Mouse (Mus musculus) forebrain, embryonic 10.5 days (tissue): ENCODE data around the gene Mettl7a1. TPM values are rescaled to one million over a fixed set of nuclear protein-coding genes. Genes with fewer than 3 reads are reported as not detected.
"Not testable (repeated sequence)": the region's sequence is repeated elsewhere in the genome, so short reads cannot be mapped to it uniquely, and the experiment has no call there.

Experiments
- DNase-seq: peaks from one replicate; pipeline ENCODE4 v3.0.0-alpha.2; 2017; ENCODE audit warnings: low spot score; ENCODE audit errors: extremely low spot score
- H3K27ac ChIP-seq: fragments of 300-500 bp; sonication (generic); 2 replicates; pipeline ENCODE4 v1.5.1; 2016; ENCODE audit warnings: mild to moderate bottlenecking
- H3K27me3 ChIP-seq: fragments of 300-500 bp; sonication (generic); 2 replicates; pipeline ENCODE4 v1.6.1; 2016; ENCODE audit warnings: mild to moderate bottlenecking; ENCODE audit not compliant: poor library complexity, severe bottlenecking
- H3K36me3 ChIP-seq: fragments of 300-500 bp; sonication (generic); replicated peaks from 2 replicates; pipeline ENCODE4 v1.6.1; 2016; ENCODE audit warnings: mild to moderate bottlenecking, moderate library complexity
- H3K4me1 ChIP-seq: fragments of 300-500 bp; sonication (generic); 2 replicates; pipeline ENCODE4 v1.6.1; 2016
- H3K4me3 ChIP-seq: fragments of 300-500 bp; sonication (generic); 2 replicates; pipeline ENCODE4 v1.5.1; 2016; ENCODE audit warnings: mild to moderate bottlenecking, moderate library complexity
- H3K9me3 ChIP-seq: fragments of 300-500 bp; sonication (generic); 2 replicates; pipeline ENCODE4 v1.6.1; 2016; ENCODE audit warnings: mild to moderate bottlenecking, moderate library complexity
- WGBS: fragments of 180-500 bp; shearing (Covaris S2); methylation state at CpG from one replicate; pipeline ENCODE4 v1.1.7; 2016; 5-methylcytosine and 5-hydroxymethylcytosine counted together
- polyA plus RNA-seq: library from polyadenylated mRNA; unstranded; fragments of >200 nt; fragmentation: Nextera tagmentation; extraction: Ambion mirVana; gene quantifications from 2 replicates; pipeline ENCODE4 v1.2.1, GENCODE M21; 2016

The Mettl7a1 gene
- polyA plus RNA-seq, 1 experiment from 2014 or later: 3.8 TPM

GRCm38 (mm10) chr15:100334629-100335028 is 30.7 kb downstream of the Mettl7a1 start, which contains the start of gene Mettl7a3:
Gene Mettl7a3 (plus strand): TSS chr15:100334929.
- Histone ChIP-seq H3K36me3 (no peaks in the 10 kb centered on the region), H3K9me3 (no peaks in the 10 kb centered on the region), H3K27ac (no peak within 1 kb of the TSS), H3K27me3 (no peaks in the 10 kb centered on the region), H3K4me3 (no peak within 1 kb of the TSS), H3K4me1 (no peaks in the 10 kb centered on the region)
- no peak for DNase-seq
- WGBS: 92% methylated on average over 10 of the region's 10 CpGs

- H3K4me3 ChIP-seq, H3K36me3 ChIP-seq, H3K9me3 ChIP-seq, H3K27me3 ChIP-seq, DNase-seq, H3K27ac ChIP-seq, H3K4me1 ChIP-seq: not testable (repeated sequence)
Measured at GRCm38 (mm10) chr15:100337328-100337727, 33.4 kb downstream of the Mettl7a1 start.

DNA sequence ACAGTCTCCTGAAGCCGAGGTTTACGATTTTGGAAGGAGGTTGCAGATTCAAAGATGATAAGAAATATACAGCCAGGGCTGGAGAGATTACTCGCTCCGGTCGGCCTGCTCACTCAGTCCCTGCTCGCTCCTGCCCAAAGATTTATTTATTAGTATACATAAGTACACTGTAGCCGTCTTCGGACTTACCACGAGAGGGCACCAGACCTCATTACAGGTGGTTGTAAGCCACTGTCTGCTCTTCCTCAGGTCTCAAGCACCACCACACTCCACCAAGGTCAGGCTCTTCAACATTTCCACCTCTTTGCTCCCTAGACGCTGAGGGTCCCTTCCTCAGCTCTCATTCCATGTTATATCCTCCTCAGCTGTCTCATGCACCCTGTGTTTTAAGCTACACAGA is 33.9 kb downstream of the Mettl7a1 start:
- not testable (repeated sequence) for H3K27ac ChIP-seq, H3K4me1 ChIP-seq, DNase-seq, H3K36me3 ChIP-seq, H3K9me3 ChIP-seq, H3K27me3 ChIP-seq, H3K4me3 ChIP-seq
- 47% methylated on average over 10 of the region's 10 CpGs for WGBS

DNA sequence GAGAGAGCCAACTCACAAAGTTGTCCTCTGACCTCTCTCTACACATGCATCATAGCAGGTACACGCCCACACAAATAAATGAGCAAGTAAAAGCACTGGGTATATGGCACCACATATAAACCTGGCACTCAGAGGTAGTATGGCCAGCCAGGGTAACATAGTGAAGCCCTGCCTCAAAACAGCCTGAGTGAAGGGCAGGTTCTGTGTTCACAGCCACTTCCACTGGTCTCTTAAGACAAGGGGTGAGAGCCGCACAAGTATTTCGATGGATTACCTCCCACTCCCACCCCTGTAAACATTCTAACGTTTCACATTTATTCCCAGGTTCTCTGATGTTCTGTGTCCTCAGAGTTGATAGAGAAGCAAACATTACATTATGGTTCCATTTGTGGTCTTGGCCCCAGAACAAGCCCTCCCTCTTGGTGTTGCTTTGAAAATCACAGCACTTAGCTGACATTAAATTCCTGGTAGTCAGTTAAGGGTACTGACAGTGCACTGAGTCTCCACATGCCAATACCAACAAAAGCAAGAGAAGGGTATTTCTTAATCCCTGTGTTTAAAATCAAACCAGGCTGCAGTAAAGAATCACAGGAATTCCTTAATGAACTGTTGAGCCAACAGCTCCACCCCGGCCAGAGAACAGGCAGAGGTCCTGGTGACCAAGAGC is 37.5 kb downstream of the Mettl7a1 start:
- WGBS: 84% methylated on average over 5 of the region's 5 CpGs
- H3K36me3 ChIP-seq, H3K27ac ChIP-seq, DNase-seq, H3K27me3 ChIP-seq, H3K9me3 ChIP-seq, H3K4me1 ChIP-seq, H3K4me3 ChIP-seq: not testable (repeated sequence)

DNA sequence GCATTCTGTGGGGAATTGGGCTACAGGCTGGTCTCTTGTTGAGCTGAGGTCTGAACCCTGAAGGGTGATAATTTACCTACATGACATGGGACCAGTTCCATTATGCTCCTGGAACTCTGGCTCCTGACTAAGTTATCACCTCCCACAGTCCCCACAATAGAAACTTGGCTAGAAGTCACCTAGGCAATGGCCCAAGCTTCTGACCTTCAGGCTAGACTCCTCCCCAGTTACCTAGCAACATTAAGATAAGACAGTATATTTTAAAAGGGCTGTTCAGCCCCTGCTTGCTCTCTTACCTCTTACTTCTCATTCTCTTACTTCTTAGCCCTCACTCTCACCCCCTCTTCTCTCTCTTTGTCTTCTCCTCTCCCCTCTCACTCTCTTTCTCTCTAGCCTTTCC is 41.5 kb downstream of the Mettl7a1 start:
- no peak for DNase-seq
- Histone ChIP-seq H3K4me3 (no peak overlapping the region), H3K27me3 (no peaks in the 10 kb centered on the region), H3K36me3 (no peaks in the 10 kb centered on the region), H3K4me1 (peaks cover 9% of the 10 kb centered on the region), H3K9me3 (peaks cover 5% of the 10 kb centered on the region; the same call in 1 of the 2 replicates), H3K27ac (no peak overlapping the region)

GRCm38 (mm10) chr15:100346761-100347160 is 42.8 kb downstream of the Mettl7a1 start:
- WGBS: 75% methylated on average over 14 of the region's 14 CpGs
- no peak for DNase-seq
- Histone ChIP-seq H3K4me3 (no peak overlapping the region), H3K27ac (peak overlapping the region; percentile 62), H3K4me1 (peaks cover 9% of the 10 kb centered on the region), H3K36me3 (no peaks in the 10 kb centered on the region), H3K9me3 (peaks cover 5% of the 10 kb centered on the region; the same call in 1 of the 2 replicates), H3K27me3 (no peaks in the 10 kb centered on the region)

GRCm38 (mm10) chr15:100349496-100349895 is 45.6 kb downstream of the Mettl7a1 start:
- no peak overlapping the region for H3K4me3 ChIP-seq
- H3K36me3 ChIP-seq: no peaks in the 10 kb centered on the region
- 67% methylated on average over 2 of the region's 2 CpGs for WGBS
- H3K4me1 ChIP-seq: peaks cover 9% of the 10 kb centered on the region
- peaks cover 5% of the 10 kb centered on the region; the same call in 1 of the 2 replicates for H3K9me3 ChIP-seq
- no peak for DNase-seq
- no peaks in the 10 kb centered on the region for H3K27me3 ChIP-seq
- H3K27ac ChIP-seq: no peak overlapping the region

GRCm38 (mm10) chr15:100351501-100352060 is 47.6 kb downstream of the Mettl7a1 start:
- H3K27me3 ChIP-seq: no peaks in the 10 kb centered on the region

GRCm38 (mm10) chr15:100352711-100353250 is 48.8 kb downstream of the Mettl7a1 start, which contains the start of the genes Methig1 and Mettl7a2:
Gene Methig1 (plus strand): TSS chr15:100353149.
Gene Mettl7a2 (plus strand): TSS chr15:100353200.
- H3K36me3 ChIP-seq: no peaks in the 10 kb centered on the region
- no peaks in the 10 kb centered on the region for H3K27me3 ChIP-seq
- no peak within 1 kb of the TSS for H3K4me3 ChIP-seq
- WGBS: 85% methylated on average over 10 of the region's 10 CpGs
- H3K27ac ChIP-seq: no peak within 1 kb of the TSS
- no peak for DNase-seq
- no peaks in the 10 kb centered on the region for H3K9me3 ChIP-seq
- H3K4me1 ChIP-seq: no peaks in the 10 kb centered on the region

More at GRCm38 (mm10) chr15:100351501-100352060, 47.6 kb downstream of the Mettl7a1 start:
- WGBS: 83% methylated on average over 6 of the region's 6 CpGs
- no peaks in the 10 kb centered on the region for H3K9me3 ChIP-seq
- DNase-seq: no peak
- no peak overlapping the region; the same call in 1 of the 2 replicates for H3K27ac ChIP-seq
- peaks cover 5% of the 10 kb centered on the region for H3K4me1 ChIP-seq
- H3K36me3 ChIP-seq: no peaks in the 10 kb centered on the region
- H3K4me3 ChIP-seq: no peak overlapping the region

- H3K36me3 ChIP-seq, H3K27ac ChIP-seq, DNase-seq, H3K4me3 ChIP-seq, H3K4me1 ChIP-seq, H3K27me3 ChIP-seq, H3K9me3 ChIP-seq: not testable (repeated sequence)
- WGBS: 93% methylated on average over 14 of the region's 22 CpGs
Measured at GRCm38 (mm10) chr15:100353399-100353798, 49.5 kb downstream of the Mettl7a1 start.

DNA sequence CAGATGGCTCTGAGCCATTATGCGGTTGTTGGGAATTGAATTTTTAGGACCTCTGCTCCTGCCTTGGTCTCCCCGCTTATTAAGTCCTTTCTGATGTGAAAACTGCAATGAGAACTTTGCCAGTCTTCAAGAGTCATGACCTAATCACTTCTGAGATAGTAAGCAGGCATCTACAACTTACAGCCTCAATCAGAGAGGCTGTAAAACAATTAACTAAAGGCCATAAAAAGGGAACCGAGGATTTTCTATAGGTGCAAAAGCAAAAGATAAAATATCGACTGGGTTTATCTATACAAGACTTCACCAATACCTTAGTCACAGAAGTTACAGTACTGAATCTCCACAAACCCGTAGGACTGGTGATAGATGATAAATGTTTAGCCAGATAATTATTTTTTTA is 51.9 kb downstream of the Mettl7a1 start:
- no peaks in the 10 kb centered on the region for H3K9me3 ChIP-seq
- WGBS: 95% methylated on average over 5 of the region's 5 CpGs
- H3K4me3 ChIP-seq: no peak overlapping the region
- no peak for DNase-seq
- H3K27ac ChIP-seq: no peak overlapping the region
- H3K36me3 ChIP-seq: no peaks in the 10 kb centered on the region
- H3K27me3 ChIP-seq: no peaks in the 10 kb centered on the region
- H3K4me1 ChIP-seq: no peaks in the 10 kb centered on the region

- no peak for DNase-seq
- WGBS: 87% methylated on average over 7 of the region's 7 CpGs
- peaks cover 4% of the 10 kb centered on the region; the same call in 1 of the 2 replicates for H3K9me3 ChIP-seq
- H3K4me1 ChIP-seq: 0 out of 2 replicates have a peak, but pooled peaks cover 3% of the 10 kb centered on the region
- H3K4me3 ChIP-seq: no peak within 1 kb of the TSS
- H3K27ac ChIP-seq: no peak within 1 kb of the TSS
- no peaks in the 10 kb centered on the region for H3K36me3 ChIP-seq
- H3K27me3 ChIP-seq: no peaks in the 10 kb centered on the region
Measured at GRCm38 (mm10) chr15:100364242-100364641, 60.3 kb downstream of the Mettl7a1 start, which contains the start of gene Higd1c. Gene Higd1c (plus strand): TSS chr15:100364542.

DNA sequence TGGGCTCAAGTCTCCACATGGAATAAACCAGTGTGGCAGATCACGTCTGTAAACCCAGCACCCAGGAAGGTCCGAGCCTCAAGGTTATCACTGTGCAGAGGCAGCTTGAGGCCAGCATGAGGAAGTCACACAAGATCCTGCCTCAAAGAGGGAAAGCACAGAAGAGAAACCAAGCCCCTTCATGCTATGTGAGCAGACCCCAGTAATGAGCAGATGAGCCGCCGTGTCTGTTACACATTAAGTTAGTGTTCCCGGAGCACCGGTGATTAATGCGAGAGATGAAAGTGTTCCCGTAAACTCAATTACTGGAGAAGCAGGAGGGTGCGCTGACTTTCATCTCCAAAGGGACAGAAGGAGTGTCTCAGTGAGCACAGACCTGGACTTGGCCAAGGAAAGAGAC is 62.0 kb downstream of the Mettl7a1 start:
- H3K27ac ChIP-seq, H3K36me3 ChIP-seq, DNase-seq, H3K4me3 ChIP-seq, H3K9me3 ChIP-seq, H3K4me1 ChIP-seq, H3K27me3 ChIP-seq: not testable (repeated sequence)
- WGBS: 79% methylated on average over 9 of the region's 9 CpGs
